8 mouse cellular contexts compared by ENCODE assay signal in genomic region chr1:171043594-171044153, GRCm38 (mm10). TPM values are rescaled to one million over a fixed set of nuclear protein-coding genes. Genes with fewer than 3 reads are reported as not detected.
DNase-seq lines count a peak whose midpoint lies in the region; ATAC-seq and TF ChIP-seq lines count a peak whose summit lies in the region.

No protein-coding gene starts in this region.

- H3K9ac ChIP-seq in lung, embryonic 14.5 days: 0 out of 2 replicates have a peak overlapping the region, but pooled peaks have one; percentile 48
- no peak overlapping the region for H3K9ac ChIP-seq in embryonic facial prominence, embryonic 11.5 days (replicated peaks; ENCODE audit: low read length)
- H3K9ac ChIP-seq in intestine, embryonic 15.5 days: no peak overlapping the region
- peak overlapping the region; percentile 47; the same call in 1 of the 2 replicates for H3K9ac ChIP-seq in neural tube, embryonic 14.5 days (replicated peaks; ENCODE audit: low read depth, low read length)

- WGBS in lung, embryonic 14.5 days: 60% methylated on average over 3 of the region's 3 CpGs
- 74% methylated on average over 3 of the region's 3 CpGs for WGBS in embryonic facial prominence, embryonic 11.5 days
- 64% methylated on average over 3 of the region's 3 CpGs for WGBS in intestine, embryonic 15.5 days
- WGBS in neural tube, embryonic 14.5 days: 72% methylated on average over 3 of the region's 3 CpGs

- no peaks in the 10 kb centered on the region for H3K27me3 ChIP-seq in lung, embryonic 14.5 days (ENCODE audit: insufficient read depth, low read length)
- H3K27me3 ChIP-seq in embryonic facial prominence, embryonic 11.5 days (ENCODE audit: control insufficient read depth, insufficient read depth, low read length): no peaks in the 10 kb centered on the region
- H3K27me3 ChIP-seq in intestine, embryonic 15.5 days (replicated peaks): no peaks in the 10 kb centered on the region
- no peaks in the 10 kb centered on the region for H3K27me3 ChIP-seq in neural tube, embryonic 14.5 days (ENCODE audit: control insufficient read depth, insufficient read depth, low read length)

- DNase-seq in lung, embryonic 14.5 days: no peak
- DNase-seq in lung, postnatal 25 days (ENCODE audit: low spot score): no peak
- no peak for DNase-seq in embryonic facial prominence, embryonic 11.5 days (ENCODE audit: low spot score)
- no peak for DNase-seq in left cerebral cortex, adult 11 months (ENCODE audit: low spot score)
- no peak for DNase-seq in kidney, postnatal 25 days
- no peak for DNase-seq in urinary bladder, postnatal 14 days (ENCODE audit: low spot score)

- no peak for ATAC-seq in lung, embryonic 14.5 days (ENCODE audit: insufficient read depth)
- no peak for ATAC-seq in embryonic facial prominence, embryonic 11.5 days (replicated peaks; ENCODE audit: insufficient number of reproducible peaks, low FRiP score, low TSS enrichment, low read depth)
- no peak for ATAC-seq in intestine, embryonic 15.5 days
- ATAC-seq in neural tube, embryonic 14.5 days (ENCODE audit: low read depth): no peak

- no peaks in the 10 kb centered on the region for H3K9me3 ChIP-seq in lung, embryonic 14.5 days (ENCODE audit: low read depth, low read length)
- H3K9me3 ChIP-seq in embryonic facial prominence, embryonic 11.5 days (replicated peaks; ENCODE audit: control insufficient read depth, low read length): no peaks in the 10 kb centered on the region
- H3K9me3 ChIP-seq in intestine, embryonic 15.5 days: no peaks in the 10 kb centered on the region
- H3K9me3 ChIP-seq in neural tube, embryonic 14.5 days (ENCODE audit: control insufficient read depth, low read length): no peaks in the 10 kb centered on the region

- no peaks in the 10 kb centered on the region for H3K36me3 ChIP-seq in lung, embryonic 14.5 days (ENCODE audit: insufficient read depth)
- no peaks in the 10 kb centered on the region for H3K36me3 ChIP-seq in embryonic facial prominence, embryonic 11.5 days (replicated peaks; ENCODE audit: control insufficient read depth, insufficient read depth, low read depth, low read length)
- no peaks in the 10 kb centered on the region for H3K36me3 ChIP-seq in intestine, embryonic 15.5 days
- H3K36me3 ChIP-seq in neural tube, embryonic 14.5 days (ENCODE audit: control insufficient read depth, insufficient read depth, low read length): no peaks in the 10 kb centered on the region

- no peak overlapping the region for H3K27ac ChIP-seq in lung, embryonic 14.5 days (ENCODE audit: low read depth)
- no peak overlapping the region for H3K27ac ChIP-seq in embryonic facial prominence, embryonic 11.5 days (replicated peaks; ENCODE audit: low read depth, low read length)
- no peak overlapping the region for H3K27ac ChIP-seq in intestine, embryonic 15.5 days
- H3K27ac ChIP-seq in neural tube, embryonic 14.5 days (ENCODE audit: low read depth, low read length): peak overlapping the region; percentile 80

- H3K4me3 ChIP-seq in lung, embryonic 14.5 days (ENCODE audit: low read depth, low read length): peak overlapping the region; percentile 60
- H3K4me3 ChIP-seq in embryonic facial prominence, embryonic 11.5 days (ENCODE audit: low read depth, low read length): peak overlapping the region; percentile 48
- peak overlapping the region; percentile 59 for H3K4me3 ChIP-seq in intestine, embryonic 15.5 days (replicated peaks)
- H3K4me3 ChIP-seq in neural tube, embryonic 14.5 days (ENCODE audit: low read depth, low read length): peak overlapping the region; percentile 55

- H3K4me2 ChIP-seq in lung, embryonic 14.5 days: peak overlapping the region; percentile 64
- peak overlapping the region; percentile 31 for H3K4me2 ChIP-seq in embryonic facial prominence, embryonic 11.5 days (ENCODE audit: low read depth, low read length)
- H3K4me2 ChIP-seq in intestine, embryonic 15.5 days (replicated peaks): peak overlapping the region; percentile 60
- peak overlapping the region; percentile 48 for H3K4me2 ChIP-seq in neural tube, embryonic 14.5 days (ENCODE audit: low read depth, low read length)

- H3K4me1 ChIP-seq in lung, embryonic 14.5 days (ENCODE audit: insufficient read depth): no peaks in the 10 kb centered on the region
- H3K4me1 ChIP-seq in embryonic facial prominence, embryonic 11.5 days (ENCODE audit: control insufficient read depth, insufficient read depth, low read length): no peaks in the 10 kb centered on the region
- H3K4me1 ChIP-seq in intestine, embryonic 15.5 days (replicated peaks): no peaks in the 10 kb centered on the region
- no peaks in the 10 kb centered on the region for H3K4me1 ChIP-seq in neural tube, embryonic 14.5 days (ENCODE audit: control insufficient read depth, insufficient read depth, low read length)

- peak; percentile 27 for TF ChIP-seq CTCF in lung, embryonic 14.5 days (IDR thresholded peaks at IDR 0.05; ENCODE audit: low read depth)

RNA-seq across cellular contexts. Expression of gene Fcgr3, which starts 21.1 kb away (rescaled TPM):
- 10.8 and 14.3 TPM in 2 replicates for polyA plus RNA-seq in lung, embryonic 14.5 days (2014; fragmentation: Nextera tagmentation; extraction: Ambion mirVana)
- 6.5 and 7.9 TPM in 2 replicates for polyA plus RNA-seq in embryonic facial prominence, embryonic 11.5 days (2014; fragmentation: Nextera tagmentation; extraction: Ambion mirVana)
- polyA plus RNA-seq in intestine, embryonic 15.5 days (2015; fragmentation: Nextera tagmentation; extraction: Ambion mirVana): 14.0 and 14.7 TPM in 2 replicates
- 5.5 and 8.8 TPM in 2 replicates for polyA plus RNA-seq in neural tube, embryonic 14.5 days (2014; fragmentation: Nextera tagmentation; extraction: Ambion mirVana)

RNA-seq across cellular contexts. Expression of gene Fcgr4, which starts 25.0 kb away (rescaled TPM):
- polyA plus RNA-seq in lung, embryonic 14.5 days (2014; fragmentation: Nextera tagmentation; extraction: Ambion mirVana): 0.35 and 0.47 TPM in 2 replicates
- 0.17 and 0.22 TPM in 2 replicates for polyA plus RNA-seq in embryonic facial prominence, embryonic 11.5 days (2014; fragmentation: Nextera tagmentation; extraction: Ambion mirVana)
- 1.7 and 1.8 TPM in 2 replicates for polyA plus RNA-seq in intestine, embryonic 15.5 days (2015; fragmentation: Nextera tagmentation; extraction: Ambion mirVana)
- 0.49 TPM in 1 of 2 replicates, not detected in the other for polyA plus RNA-seq in neural tube, embryonic 14.5 days (2014; fragmentation: Nextera tagmentation; extraction: Ambion mirVana)

Comparison
In these comparisons a context has a peak if more than half of its experiments do, and no peak if none do; other contexts are left out.
1. H3K9ac ChIP-seq: peak in lung, embryonic 14.5 days (single experiment) and neural tube, embryonic 14.5 days (single experiment); none in embryonic facial prominence, embryonic 11.5 days (single experiment) and intestine, embryonic 15.5 days (single experiment).
2. Peak in every context shown above with its lines, with median percentiles within 50 percentile points of each other: H3K4me2 ChIP-seq and H3K4me3 ChIP-seq.